14 mouse cellular contexts compared by ENCODE assay signal in the genomic region with DNA sequence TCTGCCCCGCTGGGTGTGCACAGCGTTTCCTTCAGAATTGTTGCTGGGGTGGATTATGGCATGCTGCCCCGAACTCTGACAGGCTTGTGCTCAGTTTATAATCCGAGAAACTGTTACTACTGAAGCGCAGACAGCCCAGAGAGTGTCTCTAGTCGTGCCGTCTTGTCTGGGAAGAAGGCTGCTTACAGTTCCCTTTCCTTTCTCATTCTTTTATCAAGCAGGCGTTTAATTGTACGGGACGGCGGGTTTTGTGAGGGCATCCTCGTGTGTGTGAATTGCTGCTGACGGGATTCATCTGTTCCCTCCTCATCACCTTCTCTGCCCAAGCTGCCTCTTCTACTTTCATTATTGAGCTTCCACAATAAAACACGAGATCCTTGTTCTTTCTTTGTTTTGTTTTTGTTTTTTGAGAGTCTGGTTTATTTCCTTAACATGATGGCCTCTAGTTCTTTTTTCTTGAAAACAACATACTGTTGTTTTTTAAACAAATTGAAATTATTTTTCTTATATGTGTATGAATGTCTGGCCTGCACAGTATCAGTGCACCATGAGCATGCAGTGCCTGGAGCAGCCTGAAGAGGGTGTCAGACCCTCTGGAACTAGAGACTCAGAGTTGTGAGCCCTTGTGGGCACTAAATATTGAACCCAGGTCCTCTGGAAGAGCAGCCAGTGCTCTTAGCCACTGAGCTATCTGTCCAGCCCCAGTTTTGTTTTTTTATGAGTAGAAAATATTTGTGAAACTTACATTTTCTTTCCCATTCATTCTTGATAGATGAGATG. TPM values are rescaled to one million over a fixed set of nuclear protein-coding genes. Genes with fewer than 3 reads are reported as not detected.
DNase-seq lines count a peak whose midpoint lies in the region; ATAC-seq and TF ChIP-seq lines count a peak whose summit lies in the region.
"Had no signal": no experiment of that assay in that cellular context is flagged by ENCODE, and none has a peak within 500 bp of the region (broad histone marks: within the 10 kb centered on the region; RNA-seq: fewer than 3 reads in every experiment).

No protein-coding gene starts in this region.

- no peaks in the 10 kb centered on the region for H3K9me3 ChIP-seq in heart, embryonic 12.5 days (replicated peaks)
- H3K9me3 ChIP-seq: intestine, embryonic 15.5 days had no signal

- no peak for ATAC-seq in heart, embryonic 12.5 days (ENCODE audit: insufficient number of reproducible peaks, low FRiP score)
- peak; percentile 88 for ATAC-seq in megakaryocyte-erythroid progenitor cell, adult 5-6 weeks (replicated peaks; ENCODE audit: low FRiP score, low TSS enrichment, poor library complexity, severe bottlenecking)
- ATAC-seq in frontal cortex, adult (ENCODE audit: low TSS enrichment) = no peak
- ATAC-seq: intestine, embryonic 15.5 days had no signal

- no peaks in the 10 kb centered on the region for H3K27me3 ChIP-seq in heart, embryonic 12.5 days (replicated peaks)
- H3K27me3 ChIP-seq: intestine, embryonic 15.5 days had no signal

- H3K4me1 ChIP-seq in heart, embryonic 12.5 days (replicated peaks) = peaks cover 7% of the 10 kb centered on the region

- peak overlapping the region; percentile 18 for H3K4me2 ChIP-seq in heart, embryonic 12.5 days
- H3K4me2 ChIP-seq: intestine, embryonic 15.5 days had no signal

- H3K36me3 ChIP-seq in heart, embryonic 12.5 days = no peaks in the 10 kb centered on the region
- H3K36me3 ChIP-seq: intestine, embryonic 15.5 days had no signal

- 68% methylated on average over 14 of the region's 14 CpGs for WGBS in heart, embryonic 12.5 days

- H3K9ac ChIP-seq in heart, embryonic 12.5 days = no peak overlapping the region
- H3K9ac ChIP-seq: intestine, embryonic 15.5 days had no signal

- DNase-seq in heart, postnatal 10 days = no peak
- DNase-seq in left cerebral cortex, adult 2 months (ENCODE audit: extremely low spot score in 1 of 2, low spot score in 2 of 2) = no peak
- no peak for DNase-seq in left cerebral cortex, postnatal 25 days (ENCODE audit: low spot score in 2 of 2)
- peak; percentile 15 for DNase-seq in retina, postnatal 1 day
- DNase-seq in retina, embryonic 14.5 days (ENCODE audit: low spot score) = no peak
- DNase-seq: adrenal gland, adult 8-10 months; cerebellum, adult 9-10 months; gastrocnemius, postnatal 14 days; right cerebral cortex, postnatal 14 days had no signal

- TF ChIP-seq CTCF in left cerebral cortex, adult 2 months (IDR thresholded peaks at IDR 0.05) = peak; percentile 14

- no peak overlapping the region for H3K4me3 ChIP-seq in heart, embryonic 12.5 days
- H3K4me3 ChIP-seq in left cerebral cortex, adult 2 months = no peak overlapping the region
- H3K4me3 ChIP-seq: erythroblast, embryonic 14.5 days; intestine, embryonic 15.5 days had no signal

- intact Hi-C loops in heart, postnatal 10 days (cut with DNase I) = no loop called here
- intact Hi-C loops in left cerebral cortex, adult 2 months (cut with DNase I) = no loop called here
- intact Hi-C loops in left cerebral cortex, postnatal 25 days (cut with DNase I) = no loop called here

- H3K27ac ChIP-seq in heart, embryonic 12.5 days (ENCODE audit: poor library complexity, severe bottlenecking) = no peak overlapping the region
- H3K27ac ChIP-seq in left cerebral cortex, adult 2 months = no peak overlapping the region
- H3K27ac ChIP-seq: intestine, embryonic 15.5 days had no signal

RNA-seq across cellular contexts. Expression of gene Ptpn13, which starts 28.6 kb away (rescaled TPM):
- 15.1 and 16.8 TPM in 2 replicates for polyA plus RNA-seq in heart, embryonic 12.5 days (2016; fragmentation: Nextera tagmentation; extraction: Ambion mirVana)
- 1 to 10 TPM; 9.8 TPM for total RNA-seq in heart, postnatal 10 days (2021)
- total RNA-seq in left cerebral cortex, adult 2 months (2021) = 10 to 100 TPM in 1 of 2 experiments, 1 to 10 TPM in 1; 9.6 to 10.5 TPM
- total RNA-seq in left cerebral cortex, postnatal 25 days (2021) = 10 to 100 TPM in 1 of 2 experiments, 1 to 10 TPM in 1; 9.3 to 10.5 TPM
- 7.4 and 8.7 TPM in 2 replicates for total RNA-seq in megakaryocyte-erythroid progenitor cell, adult 5-6 weeks (2014; fragmentation: Nextera tagmentation)
- total RNA-seq in megakaryocyte-erythroid progenitor cell, adult 5-6 weeks (2017) = 4.0 and 7.9 TPM in 2 replicates
